8 mouse cellular contexts compared by ENCODE assay signal in the genomic region with DNA sequence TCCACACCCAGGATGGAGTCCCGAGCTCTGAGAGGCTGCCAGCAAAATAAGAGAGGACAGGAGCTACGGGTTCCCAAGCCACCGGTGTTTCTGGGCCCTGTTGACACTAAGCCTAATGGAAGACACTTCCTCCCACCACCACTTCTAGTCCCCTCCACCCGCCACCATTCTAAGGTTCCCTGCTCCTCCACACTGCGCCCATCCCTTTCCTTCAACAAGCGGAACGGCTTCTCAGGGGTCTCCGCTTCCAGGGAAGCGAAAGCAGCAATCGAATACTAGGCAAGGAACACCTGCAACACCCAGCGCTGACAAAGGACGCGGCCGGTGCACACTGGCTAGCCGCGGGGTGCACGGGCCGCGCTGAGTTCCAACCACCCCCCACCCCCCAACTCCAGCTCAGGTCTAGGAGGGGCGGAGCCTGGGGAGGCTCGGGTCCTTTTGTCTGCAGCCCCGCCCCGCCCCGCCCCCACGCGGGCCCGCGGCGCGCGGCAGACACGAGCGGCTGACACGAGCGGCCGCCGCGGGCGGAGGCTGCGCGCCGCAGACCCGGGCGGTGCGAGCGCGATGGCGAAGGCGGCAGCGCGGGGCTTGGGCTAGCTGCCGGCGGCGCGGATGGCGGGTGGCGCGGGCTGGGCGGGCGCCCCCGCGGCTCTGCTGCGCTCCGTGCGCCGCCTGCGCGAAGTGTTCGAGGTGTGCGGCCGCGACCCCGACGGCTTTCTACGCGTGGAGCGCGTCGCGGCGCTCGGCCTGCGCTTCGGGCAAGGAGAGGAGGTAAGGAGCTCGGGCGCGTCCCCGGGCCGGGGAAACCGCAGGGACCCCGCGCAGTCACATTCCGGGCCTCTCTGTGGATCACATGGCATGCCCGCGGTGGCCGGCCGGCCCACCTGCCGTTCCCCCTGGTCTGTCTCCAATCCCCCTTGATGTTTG. TPM values are rescaled to one million over a fixed set of nuclear protein-coding genes. Genes with fewer than 3 reads are reported as not detected.
A peak's percentile ranks its signal among the peaks of the same experiment; 100 is the strongest.
DNase-seq lines count a peak whose midpoint lies in the region; ATAC-seq and TF ChIP-seq lines count a peak whose summit lies in the region.

A gene (plus strand): TSS at position 549 of the 927 bp plus-strand sequence.

- H3K36me3 ChIP-seq in lung, embryonic 15.5 days: no peaks in the 10 kb centered on the region
- no peaks in the 10 kb centered on the region for H3K36me3 ChIP-seq in midbrain, postnatal 0 days (ENCODE audit: insufficient read depth, low read length)

- H3K4me2 ChIP-seq in lung, embryonic 15.5 days: peak within 1 kb of the TSS; percentile 93
- peak within 1 kb of the TSS; percentile 68 for H3K4me2 ChIP-seq in midbrain, postnatal 0 days (ENCODE audit: low read depth, low read length, poor library complexity, severe bottlenecking)

- H3K27me3 ChIP-seq in lung, embryonic 15.5 days: peaks cover 60% of the 10 kb centered on the region
- H3K27me3 ChIP-seq in midbrain, postnatal 0 days (ENCODE audit: insufficient read depth, low read length): no peaks in the 10 kb centered on the region

- H3K4me3 ChIP-seq in lung, embryonic 15.5 days: peak within 1 kb of the TSS; percentile 50
- H3K4me3 ChIP-seq in midbrain, postnatal 0 days (ENCODE audit: low read depth, low read length): peak within 1 kb of the TSS; percentile 64

- H3K4me1 ChIP-seq in lung, embryonic 15.5 days: peaks cover 7% of the 10 kb centered on the region; the same call in 1 of the 2 replicates
- peaks cover 13% of the 10 kb centered on the region; the same call in 1 of the 2 replicates for H3K4me1 ChIP-seq in midbrain, postnatal 0 days (ENCODE audit: insufficient read depth, low read length)

- no peak within 1 kb of the TSS for H3K27ac ChIP-seq in lung, embryonic 15.5 days
- peak within 1 kb of the TSS; percentile 87 for H3K27ac ChIP-seq in midbrain, postnatal 0 days (ENCODE audit: low read depth, low read length)

- no peak for TF ChIP-seq CTCF in midbrain, postnatal 0 days (IDR thresholded peaks at IDR 0.05)

- peak within 1 kb of the TSS; percentile 3; the same call in 1 of the 2 replicates for H3K9ac ChIP-seq in lung, embryonic 15.5 days
- H3K9ac ChIP-seq in midbrain, postnatal 0 days (replicated peaks; ENCODE audit: low read length, poor library complexity, severe bottlenecking): peak within 1 kb of the TSS; percentile 81

- WGBS in lung, embryonic 15.5 days: under 1% methylated on average over 92 of the region's 98 CpGs
- 2% methylated on average over 73 of the region's 98 CpGs for WGBS in midbrain, postnatal 0 days

- no peak for DNase-seq in lung, postnatal 36 days
- DNase-seq in cerebellum, adult 18-20 months: peak; percentile 67 to 80
- peak; percentile 16 for DNase-seq in forelimb bud, embryonic 11.5 days (ENCODE audit: low read depth, low spot score)
- peak; percentile 51 to 52 for DNase-seq in layer of hippocampus, postnatal 14 days (ENCODE audit: low spot score in 2 of 2)
- peak; percentile 84 for DNase-seq in midbrain, postnatal 0 days (ENCODE audit: low spot score)
- DNase-seq in thymus, postnatal 14 days: peak; percentile 79
- no peak for DNase-seq in spleen, adult 12 weeks (ENCODE audit: low spot score)

- no peaks in the 10 kb centered on the region for H3K9me3 ChIP-seq in lung, embryonic 15.5 days
- no peaks in the 10 kb centered on the region for H3K9me3 ChIP-seq in midbrain, postnatal 0 days (ENCODE audit: low read length)

- ATAC-seq in lung, embryonic 15.5 days (ENCODE audit: borderline replicate concordance, extremely low read depth, low FRiP score, low TSS enrichment): peak; percentile 40; the same call in 1 of the 2 replicates
- ATAC-seq in midbrain, postnatal 0 days (ENCODE audit: low FRiP score): peak; percentile 79

RNA-seq across cellular contexts. Expression of the gene that starts here (rescaled TPM):
- 2.2 and 2.4 TPM in 2 replicates for polyA plus RNA-seq in lung, embryonic 15.5 days (2015; fragmentation: Nextera tagmentation; extraction: Ambion mirVana)
- total RNA-seq in layer of hippocampus, postnatal 14 days (2021): 100 to 1,000 TPM; 159 to 161 TPM
- total RNA-seq in midbrain, postnatal 0 days (2014; rRNA removed): 68.1 and 68.3 TPM in 2 replicates
- 19.0 and 19.9 TPM in 2 replicates for polyA plus RNA-seq in midbrain, postnatal 0 days (2015; fragmentation: Nextera tagmentation; extraction: Ambion mirVana)

Comparison
In these comparisons a context has a peak if more than half of its experiments do, and no peak if none do; other contexts are left out.
1. DNase-seq: peak in cerebellum, adult 18-20 months (2 of 2), forelimb bud, embryonic 11.5 days (single experiment), layer of hippocampus, postnatal 14 days (2 of 2), midbrain, postnatal 0 days (single experiment) and thymus, postnatal 14 days (single experiment); none in lung, postnatal 36 days (single experiment) and spleen, adult 12 weeks (single experiment).